12 mouse cellular contexts compared by ENCODE assay signal in genomic region chr12:84625116-84625515, GRCm38 (mm10). TPM values are rescaled to one million over a fixed set of nuclear protein-coding genes. Genes with fewer than 3 reads are reported as not detected.
A peak's percentile ranks its signal among the peaks of the same experiment; 100 is the strongest.
DNase-seq lines count a peak whose midpoint lies in the region; ATAC-seq lines count a peak whose summit lies in the region.
"Had no signal": no experiment of that assay in that cellular context is flagged by ENCODE, and none has a peak within 500 bp of the region (broad histone marks: within the 10 kb centered on the region; RNA-seq: fewer than 3 reads in every experiment).

No protein-coding gene starts in this region.

- H3K9ac ChIP-seq in heart, embryonic 14.5 days (ENCODE audit: low read length) = no peak overlapping the region
- 0 out of 2 replicates have a peak overlapping the region, but pooled peaks have one; percentile 3 for H3K9ac ChIP-seq in forebrain, embryonic 16.5 days (replicated peaks; ENCODE audit: low read depth, low read length)
- H3K9ac ChIP-seq in midbrain, embryonic 14.5 days (replicated peaks; ENCODE audit: low read length) = 0 out of 2 replicates have a peak overlapping the region, but pooled peaks have one; percentile 31
- H3K9ac ChIP-seq: embryonic facial prominence, embryonic 12.5 days; lung, embryonic 15.5 days had no signal

- no peak for ATAC-seq in heart, embryonic 14.5 days (ENCODE audit: insufficient number of reproducible peaks, insufficient read depth, low FRiP score, low read depth)
- peak; percentile 69 for ATAC-seq in forebrain, embryonic 16.5 days
- no peak for ATAC-seq in midbrain, embryonic 14.5 days (ENCODE audit: low FRiP score, low TSS enrichment)

- no peaks in the 10 kb centered on the region for H3K9me3 ChIP-seq in heart, embryonic 14.5 days (ENCODE audit: control insufficient read depth, low read length)
- H3K9me3 ChIP-seq in forebrain, embryonic 16.5 days (ENCODE audit: control insufficient read depth, low read length) = no peaks in the 10 kb centered on the region
- no peaks in the 10 kb centered on the region for H3K9me3 ChIP-seq in midbrain, embryonic 14.5 days (ENCODE audit: control insufficient read depth, low read length)
- H3K9me3 ChIP-seq: embryonic facial prominence, embryonic 12.5 days; lung, embryonic 15.5 days had no signal

- H3K4me2 ChIP-seq in heart, embryonic 14.5 days (ENCODE audit: low read length) = peak overlapping the region; percentile 37
- H3K4me2 ChIP-seq in forebrain, embryonic 16.5 days (ENCODE audit: low read length) = peak overlapping the region; percentile 21; the same call in 1 of the 2 replicates
- H3K4me2 ChIP-seq in midbrain, embryonic 14.5 days (ENCODE audit: low read length) = peak overlapping the region; percentile 39
- H3K4me2 ChIP-seq: embryonic facial prominence, embryonic 12.5 days; lung, embryonic 15.5 days had no signal

- DNase-seq in heart, adult 11 months = no peak
- peak; percentile 96 for DNase-seq in R1 (ENCODE audit: low read depth, low spot score)
- DNase-seq in midbrain, embryonic 14.5 days = peak; percentile 51
- no peak for DNase-seq in gastrocnemius, adult 8-10 months (ENCODE audit: low spot score in 2 of 2)
- DNase-seq in spleen, adult 12 weeks (ENCODE audit: low spot score) = no peak
- DNase-seq in c-Kit-positive CD71-positive TER-119-positive erythroid progenitor cells, embryonic 14.5 days (ENCODE audit: low spot score) = no peak

- no peaks in the 10 kb centered on the region for H3K36me3 ChIP-seq in heart, embryonic 14.5 days (ENCODE audit: control insufficient read depth, insufficient read depth, low read length)
- H3K36me3 ChIP-seq in forebrain, embryonic 16.5 days (ENCODE audit: control insufficient read depth, insufficient read depth) = no peaks in the 10 kb centered on the region
- H3K36me3 ChIP-seq in midbrain, embryonic 14.5 days (ENCODE audit: control insufficient read depth, insufficient read depth, low read length) = no peaks in the 10 kb centered on the region
- H3K36me3 ChIP-seq: embryonic facial prominence, embryonic 12.5 days; lung, embryonic 15.5 days had no signal

- peaks cover 21% of the 10 kb centered on the region for H3K27me3 ChIP-seq in heart, embryonic 14.5 days (ENCODE audit: control insufficient read depth, insufficient read depth, low read length)
- H3K27me3 ChIP-seq in forebrain, embryonic 16.5 days (replicated peaks; ENCODE audit: control insufficient read depth, insufficient read depth, low read length) = no peaks in the 10 kb centered on the region
- no peaks in the 10 kb centered on the region for H3K27me3 ChIP-seq in midbrain, embryonic 14.5 days (ENCODE audit: control insufficient read depth, insufficient read depth, low read length)

- peaks cover 0 to 2% of the 10 kb centered on the region in 2 experiments; a peak in 1 of 4 replicates for H3K4me1 ChIP-seq in heart, embryonic 14.5 days (ENCODE audit: control insufficient read depth in 2 of 2, insufficient read depth in 2 of 2, low read length in 2 of 2)
- H3K4me1 ChIP-seq in forebrain, embryonic 16.5 days (replicated peaks; ENCODE audit: control insufficient read depth, insufficient read depth, low read length) = peaks cover 8% of the 10 kb centered on the region
- peaks cover 5% of the 10 kb centered on the region for H3K4me1 ChIP-seq in midbrain, embryonic 14.5 days (ENCODE audit: control insufficient read depth, insufficient read depth, low read length)
- H3K4me1 ChIP-seq: embryonic facial prominence, embryonic 12.5 days; lung, embryonic 15.5 days had no signal

- no peak overlapping the region for H3K4me3 ChIP-seq in heart, embryonic 14.5 days (ENCODE audit: control insufficient read depth in 1 of 2, insufficient read depth in 1 of 2, low read depth in 1 of 2, low read length in 2 of 2)
- no peak overlapping the region for H3K4me3 ChIP-seq in forebrain, embryonic 16.5 days (replicated peaks; ENCODE audit: low read length)
- H3K4me3 ChIP-seq in midbrain, embryonic 14.5 days (replicated peaks; ENCODE audit: low read depth, low read length) = 0 out of 2 replicates have a peak overlapping the region, but pooled peaks have one; percentile 5
- H3K4me3 ChIP-seq: embryonic facial prominence, embryonic 12.5 days; lung, embryonic 15.5 days had no signal

- no peak overlapping the region for H3K27ac ChIP-seq in heart, embryonic 14.5 days (replicated peaks in 1 of 2; ENCODE audit: control insufficient read depth in 1 of 2, insufficient read depth in 1 of 2, low read depth in 2 of 2, low read length in 2 of 2)
- no peak overlapping the region for H3K27ac ChIP-seq in forebrain, embryonic 16.5 days (ENCODE audit: low read length)
- H3K27ac ChIP-seq in midbrain, embryonic 14.5 days (replicated peaks; ENCODE audit: low read depth, low read length) = no peak overlapping the region
- H3K27ac ChIP-seq: embryonic facial prominence, embryonic 12.5 days; lung, embryonic 15.5 days had no signal

- WGBS in heart, embryonic 14.5 days = 6% methylated on average over 9 of the region's 9 CpGs
- WGBS in forebrain, embryonic 16.5 days = 1% methylated on average over 9 of the region's 9 CpGs
- 3% methylated on average over 9 of the region's 9 CpGs for WGBS in midbrain, embryonic 14.5 days

RNA-seq across cellular contexts. Expression of gene Abcd4, which starts 7.9 kb away (rescaled TPM):
- polyA plus RNA-seq in heart, embryonic 14.5 days (2014; fragmentation: Nextera tagmentation; extraction: Ambion mirVana) = 8.5 and 9.7 TPM in 2 replicates
- 10.1 and 15.5 TPM in 2 replicates for polyA plus RNA-seq in forebrain, embryonic 16.5 days (2015; fragmentation: Nextera tagmentation; extraction: Ambion mirVana)
- polyA plus RNA-seq in midbrain, embryonic 14.5 days (2014; fragmentation: Nextera tagmentation; extraction: Ambion mirVana) = 8.6 and 8.7 TPM in 2 replicates
- total RNA-seq in gastrocnemius, adult 8-10 months (2022) = 1 to 10 TPM; 4.2 to 5.4 (median 4.9) TPM

RNA-seq across cellular contexts. Expression of gene Vrtn, which starts 15.7 kb away (rescaled TPM):
- polyA plus RNA-seq in heart, embryonic 14.5 days (2014; fragmentation: Nextera tagmentation; extraction: Ambion mirVana) = not detected in 2 replicates
- 0.18 TPM in 1 of 2 replicates, not detected in the other for polyA plus RNA-seq in forebrain, embryonic 16.5 days (2015; fragmentation: Nextera tagmentation; extraction: Ambion mirVana)
- 0.32 TPM in 1 of 2 replicates, not detected in the other for polyA plus RNA-seq in midbrain, embryonic 14.5 days (2014; fragmentation: Nextera tagmentation; extraction: Ambion mirVana)
- not detected for total RNA-seq in gastrocnemius, adult 8-10 months (2022)
- polyA plus RNA-seq: embryonic facial prominence, embryonic 12.5 days; stomach, embryonic 14.5 days had no signal

RNA-seq across cellular contexts. Expression of gene Vsx2, which starts 55.6 kb away (rescaled TPM):
- not detected in 2 replicates for polyA plus RNA-seq in heart, embryonic 14.5 days (2014; fragmentation: Nextera tagmentation; extraction: Ambion mirVana)
- 0.06 and 0.10 TPM in 2 replicates for polyA plus RNA-seq in forebrain, embryonic 16.5 days (2015; fragmentation: Nextera tagmentation; extraction: Ambion mirVana)
- polyA plus RNA-seq in midbrain, embryonic 14.5 days (2014; fragmentation: Nextera tagmentation; extraction: Ambion mirVana) = 2.7 and 4.0 TPM in 2 replicates
- not detected for total RNA-seq in gastrocnemius, adult 8-10 months (2022)
- total RNA-seq: hematopoietic stem cell, adult 5-6 weeks had no signal
- polyA plus RNA-seq: lung, embryonic 15.5 days; stomach, embryonic 14.5 days had no signal

Comparison
In these comparisons a context has a peak if more than half of its experiments do, and no peak if none do; other contexts are left out.
1. DNase-seq: peak in R1 (single experiment) and midbrain, embryonic 14.5 days (single experiment); none in heart, adult 11 months (single experiment), gastrocnemius, adult 8-10 months (0 of 2), spleen, adult 12 weeks (single experiment) and c-Kit-positive CD71-positive TER-119-positive erythroid progenitor cells, embryonic 14.5 days (single experiment).
2. Peak in every context shown above with its lines, with median percentiles within 50 percentile points of each other: H3K4me2 ChIP-seq.